Mouse (Mus musculus) kidney, adult 2 months (tissue): ENCODE results near the gene Hist3h2a.

Experiments
- CTCF ChIP-seq: fragments of 200-500 bp; conservative IDR thresholded peaks from 2 replicates; pipeline ENCODE4 v1.5.1; 2011; ENCODE audit warnings: low read depth, mild to moderate bottlenecking, control low read depth, low read length, moderate library complexity, mixed read lengths; ENCODE audit not compliant: insufficient read depth, insufficient read length
- POLR2A ChIP-seq: fragments of 200-500 bp; IDR thresholded peaks from one replicate; pipeline ENCODE4 v1.6.1; 2011; ENCODE audit warnings: low read depth, low read length, control low read depth

DNA sequence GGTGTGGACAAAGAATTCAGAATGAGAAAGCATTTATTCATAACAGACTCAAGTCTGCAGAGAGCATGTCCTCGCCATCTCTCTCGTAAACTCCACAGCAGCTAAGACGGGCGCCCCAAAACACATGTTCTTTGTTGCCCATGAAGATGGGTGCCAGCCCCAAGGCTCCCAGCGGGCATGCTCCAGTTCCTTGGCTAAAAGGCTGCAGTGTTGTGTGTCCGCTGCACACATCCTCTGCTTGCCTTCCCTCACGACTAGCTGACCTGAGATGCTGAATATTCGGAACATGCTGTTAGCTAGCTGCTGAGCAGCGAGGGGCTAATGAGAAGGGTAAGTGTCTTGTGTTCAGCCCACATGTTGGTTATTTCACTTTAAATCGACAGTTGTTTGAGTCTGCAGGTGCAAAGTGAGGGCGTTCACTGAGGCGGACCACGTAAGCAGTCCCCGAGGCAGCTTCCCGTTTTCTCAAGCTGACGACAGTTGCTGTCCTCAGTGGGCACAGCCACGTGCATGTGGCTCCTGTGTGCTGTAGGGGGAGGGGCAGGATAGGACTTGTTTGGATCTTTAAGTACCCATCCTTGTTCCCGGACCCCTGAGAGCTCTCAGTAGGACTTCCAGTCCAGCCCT, 28.1 kb downstream of the Hist3h2a start:
- TF ChIP-seq CTCF (no peak), POLR2A (no peak)
